Mouse (Mus musculus) hindbrain, embryonic 14.5 days (tissue): ENCODE results near the gene Slc25a22. TPM values are rescaled to one million over a fixed set of nuclear protein-coding genes. Genes with fewer than 3 reads are reported as not detected.

Experiments
- ATAC-seq: fragments of 200-750 bp; cut with Nextera tagmentation; 2 replicates; pipeline ENCODE4 v1.8.0; 2017; ENCODE audit warnings: moderate number of reproducible peaks, mild to moderate bottlenecking, moderate TSS enrichment, moderate library complexity; ENCODE audit not compliant: low FRiP score
- DNase-seq: peaks from one replicate; pipeline ENCODE4 v3.0.0-alpha.2; 2015; ENCODE audit warnings: low spot score
- H3K27ac ChIP-seq: fragments of 300-500 bp; sonication (generic); 2 replicates; pipeline ENCODE4 v1.5.1; 2014; ENCODE audit warnings: mild to moderate bottlenecking, moderate library complexity
- H3K27me3 ChIP-seq: fragments of 300-500 bp; sonication (generic); 2 replicates; pipeline ENCODE4 v1.6.1; 2014; ENCODE audit warnings: mild to moderate bottlenecking, low read length, mixed read lengths; ENCODE audit not compliant: control insufficient read depth, insufficient read depth
- H3K36me3 ChIP-seq: fragments of 300-500 bp; sonication (generic); replicated peaks from 2 replicates; pipeline ENCODE4 v1.6.1; 2014; ENCODE audit not compliant: control insufficient read depth, insufficient read depth
- H3K4me1 ChIP-seq: fragments of 300-500 bp; sonication (generic); replicated peaks from 2 replicates; pipeline ENCODE4 v1.6.1; 2014; ENCODE audit warnings: antibody characterized with exemption, low read length, mixed read lengths; ENCODE audit not compliant: control insufficient read depth, insufficient read depth
- H3K4me2 ChIP-seq: fragments of 300-500 bp; sonication (generic); replicated peaks from 2 replicates; pipeline ENCODE4 v1.6.1; 2014; ENCODE audit warnings: mild to moderate bottlenecking, moderate library complexity
- H3K4me3 ChIP-seq: fragments of 300-500 bp; sonication (generic); replicated peaks from 2 replicates; pipeline ENCODE4 v1.5.1; 2014; ENCODE audit warnings: mild to moderate bottlenecking, low read length
- H3K9ac ChIP-seq: fragments of 300-500 bp; sonication (generic); 2 replicates; pipeline ENCODE4 v1.6.1; 2014
- H3K9me3 ChIP-seq: fragments of 300-500 bp; sonication (generic); 2 replicates; pipeline ENCODE4 v1.6.1; 2016; ENCODE audit warnings: low read length; ENCODE audit not compliant: control insufficient read depth
- WGBS: fragments of 180-500 bp; shearing (Covaris S2); extraction: QIAGEN DNeasy Blood & Tissue Kit; methylation state at CpG from one replicate; pipeline ENCODE4 v1.1.7; 2014; 5-methylcytosine and 5-hydroxymethylcytosine counted together
- polyA plus RNA-seq: library from polyadenylated mRNA; unstranded; fragments of >200 nt; fragmentation: Nextera tagmentation; extraction: Ambion mirVana; gene quantifications from 2 replicates; pipeline ENCODE4 v1.2.1, GENCODE M21; 2014

Slc25a22 gene
- polyA plus RNA-seq, 1 experiment from 2014 or later: 73.0 TPM

GRCm38 (mm10) chr7:141392552-141393222 is 45.0 kb downstream of the Slc25a22 start:
- Histone ChIP-seq H3K4me2 (peak overlapping the region; percentile 95), H3K9me3 (no peaks in the 10 kb centered on the region), H3K4me3 (peak overlapping the region; percentile 55), H3K27ac (peak overlapping the region; percentile 73; the same call in 1 of the 2 replicates), H3K36me3 (peaks cover 21% of the 10 kb centered on the region), H3K27me3 (no peaks in the 10 kb centered on the region), H3K9ac (peak overlapping the region; percentile 87), H3K4me1 (peaks cover 12% of the 10 kb centered on the region)
- 26% methylated on average over 9 of the region's 9 CpGs for WGBS
- no peak for ATAC-seq
- DNase-seq: no peak

- no peaks in the 10 kb centered on the region for H3K9me3 ChIP-seq
- H3K4me3 ChIP-seq: peak within 1 kb of the TSS; percentile 55
- peaks cover 14% of the 10 kb centered on the region for H3K36me3 ChIP-seq
- peak within 1 kb of the TSS; percentile 87 for H3K9ac ChIP-seq
- WGBS: under 1% methylated on average over 57 of the region's 57 CpGs
- H3K27ac ChIP-seq: peak within 1 kb of the TSS; percentile 73
- H3K27me3 ChIP-seq: no peaks in the 10 kb centered on the region
- ATAC-seq (peak; percentile 94), DNase-seq (peak; percentile 93)
- H3K4me1 ChIP-seq: peaks cover 12% of the 10 kb centered on the region
- H3K4me2 ChIP-seq: peak within 1 kb of the TSS; percentile 95
Measured at GRCm38 (mm10) chr7:141391625-141392551, 45.8 kb downstream of the Slc25a22 start, which contains the start of gene Taldo1. Taldo1 (plus strand) TSS chr7:141392199.

GRCm38 (mm10) chr7:141390326-141391259 is 47.1 kb downstream of the Slc25a22 start:
- Histone ChIP-seq H3K9me3 (no peaks in the 10 kb centered on the region), H3K4me2 (peak overlapping the region; percentile 95), H3K4me3 (no peak overlapping the region), H3K27ac (no peak overlapping the region), H3K9ac (no peak overlapping the region; the same call in 1 of the 2 replicates), H3K4me1 (peaks cover 12% of the 10 kb centered on the region), H3K36me3 (0 out of 2 replicates have a peak, but pooled peaks cover 3% of the 10 kb centered on the region), H3K27me3 (no peaks in the 10 kb centered on the region)
- ATAC-seq: no peak
- WGBS: 64% methylated on average over 9 of the region's 9 CpGs
- no peak for DNase-seq

- WGBS: 65% methylated on average over 3 of the region's 3 CpGs
- no peaks in the 10 kb centered on the region for H3K36me3 ChIP-seq
- no peak overlapping the region for H3K4me3 ChIP-seq
- H3K9me3 ChIP-seq: no peaks in the 10 kb centered on the region
- no peak overlapping the region for H3K4me2 ChIP-seq
- DNase-seq (no peak), ATAC-seq (no peak)
- no peak overlapping the region for H3K27ac ChIP-seq
- H3K27me3 ChIP-seq: no peaks in the 10 kb centered on the region
- no peak overlapping the region for H3K9ac ChIP-seq
- peaks cover 12% of the 10 kb centered on the region for H3K4me1 ChIP-seq
Measured at GRCm38 (mm10) chr7:141388487-141389109, 49.1 kb downstream of the Slc25a22 start.

- ATAC-seq (no peak), DNase-seq (no peak)
- H3K27me3 ChIP-seq: no peaks in the 10 kb centered on the region
- no peaks in the 10 kb centered on the region for H3K36me3 ChIP-seq
- no peak overlapping the region for H3K27ac ChIP-seq
- H3K9me3 ChIP-seq: no peaks in the 10 kb centered on the region
- peaks cover 9% of the 10 kb centered on the region for H3K4me1 ChIP-seq
- H3K4me3 ChIP-seq: no peak overlapping the region
- no peak overlapping the region for H3K4me2 ChIP-seq
- no peak overlapping the region for H3K9ac ChIP-seq
- 54% methylated on average over 2 of the region's 2 CpGs for WGBS
Measured at GRCm38 (mm10) chr7:141387807-141388486, 49.7 kb downstream of the Slc25a22 start.

GRCm38 (mm10) chr7:141381068-141381835 is 56.4 kb downstream of the Slc25a22 start:
- Histone ChIP-seq H3K4me3 (no peak overlapping the region), H3K36me3 (no peaks in the 10 kb centered on the region), H3K27me3 (no peaks in the 10 kb centered on the region), H3K27ac (no peak overlapping the region), H3K4me1 (no peaks in the 10 kb centered on the region), H3K9me3 (no peaks in the 10 kb centered on the region), H3K9ac (no peak overlapping the region), H3K4me2 (no peak overlapping the region)
- DNase-seq (no peak), ATAC-seq (no peak)
- 83% methylated on average over 4 of the region's 4 CpGs for whole genome bisulfite sequencing
